Mouse (Mus musculus) neural tube, embryonic 13.5 days (tissue): Measurements from ENCODE around the gene Swap70. TPM values are rescaled to one million over a fixed set of nuclear protein-coding genes. Genes with fewer than 3 reads are reported as not detected.

Experiments used
- ATAC-seq: fragments of 200-750 bp; cut with Nextera tagmentation; 2 replicates; pipeline ENCODE4 v1.8.0; 2017; ENCODE audit warnings: low read depth, mild to moderate bottlenecking, moderate TSS enrichment, moderate library complexity
- H3K27ac ChIP-seq: fragments of 300-500 bp; sonication (generic); replicated peaks from 2 replicates; pipeline ENCODE4 v1.5.1; 2015; ENCODE audit warnings: moderate library complexity, mild to moderate bottlenecking, inconsistent platforms
- H3K27me3 ChIP-seq: fragments of 300-500 bp; sonication (generic); 2 replicates; pipeline ENCODE4 v1.6.1; 2015; ENCODE audit warnings: mild to moderate bottlenecking, inconsistent platforms
- H3K36me3 ChIP-seq: fragments of 300-500 bp; sonication (generic); 2 replicates; pipeline ENCODE4 v1.6.1; 2015; ENCODE audit warnings: mild to moderate bottlenecking, inconsistent platforms
- H3K4me1 ChIP-seq: fragments of 300-500 bp; sonication (generic); replicated peaks from 2 replicates; pipeline ENCODE4 v1.6.1; 2015; ENCODE audit warnings: inconsistent platforms
- H3K4me2 ChIP-seq: fragments of 300-500 bp; sonication (generic); 2 replicates; pipeline ENCODE4 v1.6.1; 2015; ENCODE audit warnings: inconsistent platforms, mild to moderate bottlenecking, moderate library complexity
- H3K4me3 ChIP-seq: fragments of 300-500 bp; sonication (generic); 2 replicates; pipeline ENCODE4 v1.5.1; 2015; ENCODE audit warnings: mild to moderate bottlenecking, inconsistent platforms
- H3K9ac ChIP-seq: fragments of 300-500 bp; sonication (generic); 2 replicates; pipeline ENCODE4 v1.6.1; 2015; ENCODE audit warnings: moderate library complexity, mild to moderate bottlenecking, inconsistent platforms
- H3K9me3 ChIP-seq: fragments of 300-500 bp; sonication (generic); 2 replicates; pipeline ENCODE4 v1.6.1; 2016; ENCODE audit warnings: inconsistent platforms
- WGBS: fragments of 180-500 bp; shearing (Covaris S2); methylation state at CpG from one replicate; pipeline ENCODE4 v1.1.7; 2015; 5-methylcytosine and 5-hydroxymethylcytosine counted together
- polyA plus RNA-seq: library from polyadenylated mRNA; unstranded; fragments of >200 nt; fragmentation: Nextera tagmentation; extraction: Ambion mirVana; gene quantifications from 2 replicates; pipeline ENCODE4 v1.2.1, GENCODE M21; 2015

The Swap70 gene
- polyA plus RNA-seq, 1 experiment from 2014 or later: 10.4 TPM

DNA sequence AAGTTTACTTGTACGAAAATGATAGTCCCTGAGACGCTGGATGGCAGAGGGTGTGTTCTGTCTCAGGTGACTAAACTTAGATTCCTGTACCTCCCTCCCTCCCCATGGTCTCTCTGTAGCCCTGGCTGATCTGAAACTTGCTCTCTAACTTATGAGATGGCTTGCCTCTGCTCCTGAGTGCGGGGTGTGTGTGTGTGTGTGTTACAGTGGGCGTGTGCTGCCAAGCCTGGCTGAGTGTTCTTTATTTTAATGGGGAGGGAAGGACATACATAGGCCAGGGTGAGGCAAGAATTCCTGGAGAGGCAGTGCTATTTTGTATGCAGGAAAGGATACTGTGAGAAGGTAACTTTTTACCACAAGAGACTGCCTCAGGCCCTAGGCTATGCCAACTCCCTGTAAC lies 95.9 kb downstream of the Swap70 start:
- Histone ChIP-seq H3K4me3 (no peak overlapping the region), H3K4me1 (no peaks in the 10 kb centered on the region), H3K27ac (no peak overlapping the region), H3K27me3 (no peaks in the 10 kb centered on the region), H3K36me3 (peaks cover 92% of the 10 kb centered on the region), H3K9me3 (no peaks in the 10 kb centered on the region), H3K9ac (no peak overlapping the region), H3K4me2 (no peak overlapping the region)
- WGBS: 96% methylated on average over 4 of the region's 4 CpGs
- no peak for ATAC-seq

DNA sequence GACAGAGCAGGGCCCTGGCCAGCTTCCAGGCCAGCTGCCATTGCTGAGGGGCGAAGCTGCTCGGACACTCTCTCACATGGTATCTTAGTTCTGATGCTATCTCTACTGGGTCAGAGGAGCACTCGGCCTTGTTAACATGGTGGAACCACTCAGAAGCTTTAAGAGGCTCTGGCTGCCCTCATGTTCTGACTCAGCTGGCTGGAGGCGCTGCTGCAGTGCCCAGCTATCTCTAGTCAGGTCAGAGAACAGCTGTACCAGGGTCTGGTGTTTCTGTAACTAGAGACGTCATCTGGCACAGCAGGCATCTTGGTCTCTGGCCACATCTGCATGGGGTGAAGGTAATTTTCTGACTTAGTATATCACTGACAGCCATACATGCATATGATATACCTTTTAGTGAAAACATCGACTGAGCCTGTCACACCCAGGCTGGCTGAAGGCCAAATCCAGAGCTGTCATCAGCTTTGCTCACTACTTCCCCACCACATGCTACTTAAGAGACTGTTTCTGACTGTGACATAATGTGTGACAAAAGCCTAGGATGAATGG lies 97.5 kb downstream of the Swap70 start:
- Histone ChIP-seq H3K9me3 (no peaks in the 10 kb centered on the region), H3K4me1 (no peaks in the 10 kb centered on the region), H3K27me3 (no peaks in the 10 kb centered on the region), H3K4me2 (no peak overlapping the region), H3K4me3 (no peak overlapping the region), H3K36me3 (peaks cover 88% of the 10 kb centered on the region), H3K9ac (no peak overlapping the region), H3K27ac (no peak overlapping the region)
- WGBS: 80% methylated on average over 6 of the region's 6 CpGs
- ATAC-seq: no peak

DNA sequence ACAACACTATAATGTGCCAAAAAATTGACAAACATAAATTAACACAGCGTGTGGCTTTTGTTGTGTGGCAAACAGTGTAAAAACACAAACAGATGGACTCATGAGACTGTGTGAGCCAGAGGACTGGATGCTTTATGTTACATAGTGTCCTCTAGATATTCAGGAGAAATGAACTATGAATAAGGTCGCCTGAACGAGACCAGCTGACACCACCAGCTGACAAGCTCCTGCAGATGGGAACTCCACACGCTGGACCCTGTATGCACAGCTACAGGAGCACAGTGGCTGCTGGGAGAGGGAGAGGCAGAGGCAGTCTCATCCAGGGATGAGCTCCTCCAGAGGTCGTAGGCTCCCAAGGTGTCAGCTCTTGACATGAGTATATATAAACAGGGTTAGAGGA lies 99.6 kb downstream of the Swap70 start:
- Histone ChIP-seq H3K4me3 (no peak overlapping the region), H3K4me2 (no peak overlapping the region), H3K4me1 (no peaks in the 10 kb centered on the region), H3K36me3 (peaks cover 88% of the 10 kb centered on the region), H3K27ac (no peak overlapping the region), H3K27me3 (no peaks in the 10 kb centered on the region), H3K9me3 (peaks cover 8% of the 10 kb centered on the region; the same call in 1 of the 2 replicates), H3K9ac (no peak overlapping the region)
- no peak for ATAC-seq
- 69% methylated on average over 5 of the region's 5 CpGs for WGBS

- ATAC-seq: no peak
- no peak overlapping the region for H3K4me2 ChIP-seq
- no peak overlapping the region for H3K4me3 ChIP-seq
- H3K36me3 ChIP-seq: peaks cover 89% of the 10 kb centered on the region
- H3K9ac ChIP-seq: no peak overlapping the region
- H3K27ac ChIP-seq: no peak overlapping the region
- WGBS: 88% methylated on average over 1 of the region's 1 CpGs
- H3K9me3 ChIP-seq: peaks cover 8% of the 10 kb centered on the region; the same call in 1 of the 2 replicates
- H3K4me1 ChIP-seq: no peaks in the 10 kb centered on the region
- no peaks in the 10 kb centered on the region for H3K27me3 ChIP-seq
Measured at GRCm38 (mm10) chr7:110324852-110325251, 103.3 kb downstream of the Swap70 start.

DNA sequence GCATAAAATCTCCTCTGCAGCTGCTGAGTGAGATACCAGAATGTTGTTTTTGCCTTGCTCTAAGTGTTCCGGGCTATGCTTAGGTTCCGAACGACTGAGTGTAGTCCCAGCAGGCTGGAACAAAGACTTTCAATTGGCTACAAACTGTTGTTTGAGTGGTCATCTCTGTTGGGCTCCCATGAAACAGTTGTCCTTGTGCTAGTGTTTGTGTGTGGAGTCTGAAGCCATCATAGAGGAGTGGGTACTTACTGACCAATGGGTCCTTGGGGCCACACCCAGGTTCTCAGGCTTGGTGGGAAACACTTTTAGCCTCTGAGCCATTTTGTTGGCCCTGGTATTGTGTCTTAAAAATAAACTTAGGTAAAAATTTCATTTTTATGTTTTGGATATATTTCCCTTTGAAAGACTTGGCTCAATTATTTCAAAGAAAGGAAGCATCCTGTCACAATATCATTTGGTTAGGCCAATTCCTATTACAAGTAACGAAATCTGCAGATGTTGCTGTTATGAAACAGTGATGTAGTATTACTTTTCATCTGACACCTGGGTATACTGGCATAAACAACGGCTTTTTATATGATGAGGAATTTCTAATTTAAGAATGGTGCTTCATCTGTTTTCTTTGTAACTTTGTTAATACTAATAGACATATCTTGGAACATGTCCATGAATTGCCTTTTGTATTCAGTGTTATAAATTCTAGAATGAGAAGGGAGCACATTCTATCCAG lies 104.0 kb downstream of the Swap70 start:
- Histone ChIP-seq H3K27me3 (no peaks in the 10 kb centered on the region), H3K9me3 (peaks cover 8% of the 10 kb centered on the region; the same call in 1 of the 2 replicates), H3K4me3 (no peak overlapping the region), H3K36me3 (peaks cover 89% of the 10 kb centered on the region), H3K4me1 (no peaks in the 10 kb centered on the region), H3K9ac (no peak overlapping the region), H3K27ac (no peak overlapping the region), H3K4me2 (no peak overlapping the region)
- no peak for ATAC-seq
- 93% methylated on average over 5 of the region's 5 CpGs for WGBS

Other genes starting within 250 kb of the Swap70 start
- gene Tmem41b, start 234.8 kb upstream of the Swap70 start, polyA plus RNA-seq: 63.7 and 73.2 TPM in 2 replicates
- 40.2 and 43.3 TPM in 2 replicates for gene Ipo7, start 203.4 kb upstream of the Swap70 start, polyA plus RNA-seq
- gene Zfp143, start 160.5 kb upstream of the Swap70 start, polyA plus RNA-seq: 19.3 and 20.9 TPM in 2 replicates
- gene Wee1, start 99.7 kb upstream of the Swap70 start, polyA plus RNA-seq: 5.7 and 6.6 TPM in 2 replicates